Mouse (Mus musculus) limb, embryonic 14.5 days (tissue): ENCODE measurements around the gene Fgfr2. TPM values are rescaled to one million over a fixed set of nuclear protein-coding genes. Genes with fewer than 3 reads are reported as not detected.
"Not testable (repeated sequence)": the region's sequence is repeated elsewhere in the genome, so short reads cannot be mapped to it uniquely, and the experiment has no call there.

Source experiments
- ATAC-seq: fragments of 200-750 bp; cut with Nextera tagmentation; 2 replicates; pipeline ENCODE4 v1.8.0; 2017; ENCODE audit warnings: low read depth, moderate number of reproducible peaks, moderate TSS enrichment; ENCODE audit not compliant: low FRiP score
- DNase-seq: peaks from one replicate; pipeline ENCODE4 v3.0.0-alpha.2; 2015; ENCODE audit warnings: low spot score
- H3K27ac ChIP-seq: fragments of 300-500 bp; sonication (generic); replicated peaks from 2 replicates; pipeline ENCODE4 v1.5.1; 2014; ENCODE audit warnings: low read depth, mild to moderate bottlenecking, low read length, moderate library complexity, mixed read lengths
- H3K27me3 ChIP-seq: fragments of 300-500 bp; sonication (generic); 2 replicates; pipeline ENCODE4 v1.6.1; 2014; ENCODE audit warnings: low read length, mixed read lengths; ENCODE audit not compliant: control insufficient read depth, insufficient read depth
- H3K36me3 ChIP-seq: fragments of 300-500 bp; sonication (generic); 2 replicates; pipeline ENCODE4 v1.6.1; 2014; ENCODE audit warnings: mild to moderate bottlenecking, low read length, moderate library complexity, mixed read lengths; ENCODE audit not compliant: control insufficient read depth, insufficient read depth
- H3K4me1 ChIP-seq: fragments of 300-500 bp; sonication (generic); 2 replicates; pipeline ENCODE4 v1.6.1; 2014; ENCODE audit warnings: antibody characterized with exemption, low read length, mixed read lengths; ENCODE audit not compliant: control insufficient read depth, insufficient read depth
- H3K4me2 ChIP-seq: fragments of 300-500 bp; sonication (generic); replicated peaks from 2 replicates; pipeline ENCODE4 v1.6.1; 2014; ENCODE audit warnings: low read depth, mild to moderate bottlenecking, low read length, moderate library complexity; ENCODE audit not compliant: severe bottlenecking
- H3K4me3 ChIP-seq: fragments of 300-500 bp; sonication (generic); replicated peaks from 2 replicates; pipeline ENCODE4 v1.5.1; 2014; ENCODE audit warnings: low read length
- H3K9ac ChIP-seq: fragments of 300-500 bp; sonication (generic); 2 replicates; pipeline ENCODE4 v1.6.1; 2014; ENCODE audit warnings: mild to moderate bottlenecking, low read depth, low read length, moderate library complexity; ENCODE audit not compliant: severe bottlenecking
- H3K9me3 ChIP-seq: fragments of 300-500 bp; sonication (generic); 2 replicates; pipeline ENCODE4 v1.6.1; 2016; ENCODE audit warnings: low read length; ENCODE audit not compliant: control insufficient read depth
- POLR2A ChIP-seq: fragments of 200-500 bp; IDR thresholded peaks from 2 replicates; pipeline ENCODE4 v1.8.0; 2012; ENCODE audit warnings: inconsistent platforms, mild to moderate bottlenecking, moderate library complexity, borderline replicate concordance; ENCODE audit not compliant: insufficient read depth, insufficient read length; ENCODE audit errors: extremely low read depth
- WGBS: fragments of 180-500 bp; shearing (Covaris S2); extraction: QIAGEN DNeasy Blood & Tissue Kit; methylation state at CpG from one replicate; pipeline ENCODE4 v1.1.7; 2014; 5-methylcytosine and 5-hydroxymethylcytosine counted together
- polyA plus RNA-seq, 2 experiments: library from polyadenylated mRNA; depleted of rRNA in 1 of 2; stranded (reverse) in 1 of 2; unstranded in 1 of 2; fragments of >200 nt; fragmentation: Nextera tagmentation in 1 of 2; extraction: Ambion mirVana in 1 of 2; gene quantifications; 2 replicates each; pipeline versions ENCODE4 v1.2.1 to v1.2.3; 2012 to 2014

Fgfr2 gene
- polyA plus RNA-seq, 2 experiments: 131 to 133 TPM

- DNase-seq (no peak), ATAC-seq (no peak)
- Histone ChIP-seq H3K4me3 (no peak overlapping the region), H3K4me2 (no peak overlapping the region), H3K27ac (no peak overlapping the region), H3K27me3 (no peaks in the 10 kb centered on the region), H3K36me3 (peaks cover 4% of the 10 kb centered on the region; the same call in 1 of the 2 replicates), H3K9ac (no peak overlapping the region), H3K4me1 (peaks cover 10% of the 10 kb centered on the region), H3K9me3 (no peaks in the 10 kb centered on the region)
- no peak for TF ChIP-seq POLR2A
- 82% methylated on average over 12 of the region's 12 CpGs for WGBS
Measured at GRCm38 (mm10) chr7:133098118-133098793, 24.9 kb downstream of the Fgfr2 start.

- not testable (repeated sequence) for H3K4me3 ChIP-seq, DNase-seq, H3K4me2 ChIP-seq, H3K9ac ChIP-seq, H3K9me3 ChIP-seq, H3K36me3 ChIP-seq, ATAC-seq, H3K27ac ChIP-seq, H3K27me3 ChIP-seq
- WGBS: 86% methylated on average over 7 of the region's 7 CpGs
- H3K4me1 ChIP-seq: peaks cover 11% of the 10 kb centered on the region
Measured at GRCm38 (mm10) chr7:133095610-133096009, 27.5 kb downstream of the Fgfr2 start.

- H3K36me3 ChIP-seq: peaks cover 4% of the 10 kb centered on the region; the same call in 1 of the 2 replicates
- TF ChIP-seq POLR2A: no peak
- no peak overlapping the region for H3K9ac ChIP-seq
- WGBS: 72% methylated on average over 9 of the region's 9 CpGs
- H3K9me3 ChIP-seq: no peaks in the 10 kb centered on the region
- ATAC-seq: no peak
- H3K4me1 ChIP-seq: peaks cover 14% of the 10 kb centered on the region
- DNase-seq: no peak
- H3K4me2 ChIP-seq: no peak overlapping the region
- no peak overlapping the region for H3K27ac ChIP-seq
- no peak overlapping the region for H3K4me3 ChIP-seq
- H3K27me3 ChIP-seq: no peaks in the 10 kb centered on the region
Measured at GRCm38 (mm10) chr7:133094711-133095495, 28.2 kb downstream of the Fgfr2 start.

DNA sequence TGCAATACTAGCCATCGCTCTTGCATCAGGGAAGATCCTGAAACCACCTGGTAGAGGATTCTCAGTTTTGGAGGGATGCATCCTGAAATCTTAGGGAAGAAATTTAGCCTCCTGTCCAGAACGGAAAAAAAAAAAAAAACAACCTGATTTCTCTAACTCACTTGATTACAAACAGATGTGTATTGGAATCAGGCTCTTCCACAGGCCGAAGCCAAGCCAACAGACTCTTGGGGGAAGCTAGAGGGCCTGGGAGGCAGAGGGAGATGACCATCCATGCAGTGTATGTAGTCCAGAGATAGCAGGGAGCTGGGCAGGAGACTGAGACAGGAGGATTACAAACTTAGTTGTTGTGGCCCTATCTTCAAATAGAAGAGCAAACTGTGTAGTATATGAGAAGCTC is 29.0 kb downstream of the Fgfr2 start:
- H3K4me3 ChIP-seq: no peak overlapping the region
- no peaks in the 10 kb centered on the region for H3K27me3 ChIP-seq
- 25% methylated on average over 3 of the region's 3 CpGs for WGBS
- no peak overlapping the region for H3K9ac ChIP-seq
- no peaks in the 10 kb centered on the region for H3K9me3 ChIP-seq
- peaks cover 4% of the 10 kb centered on the region; the same call in 1 of the 2 replicates for H3K36me3 ChIP-seq
- H3K27ac ChIP-seq: no peak overlapping the region
- DNase-seq (no peak), ATAC-seq (peak; percentile 20; the same call in 1 of the 2 replicates)
- H3K4me1 ChIP-seq: peaks cover 17% of the 10 kb centered on the region
- H3K4me2 ChIP-seq: no peak overlapping the region
- TF ChIP-seq POLR2A: no peak

DNA sequence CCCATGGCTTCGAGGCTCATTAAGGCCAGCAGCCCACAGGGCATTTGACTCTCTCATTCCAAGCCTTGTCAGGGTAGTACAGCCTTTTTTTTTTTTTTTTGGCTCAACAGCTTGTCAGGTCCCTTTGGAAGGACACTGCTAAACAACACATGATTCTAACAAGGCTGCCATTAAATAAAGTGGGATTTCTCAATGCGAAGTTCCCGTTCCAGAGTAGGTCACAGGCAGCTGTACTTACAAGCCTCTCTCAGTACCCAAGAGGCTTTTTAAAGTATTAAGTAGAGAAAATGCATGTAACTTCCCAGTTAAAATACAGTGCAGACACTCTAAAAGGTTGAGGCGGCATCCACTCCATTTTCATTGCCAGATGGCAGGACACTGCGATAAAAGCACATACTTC is 29.4 kb downstream of the Fgfr2 start:
- no peak overlapping the region for H3K4me3 ChIP-seq
- peaks cover 19% of the 10 kb centered on the region for H3K4me1 ChIP-seq
- no peaks in the 10 kb centered on the region for H3K9me3 ChIP-seq
- no peaks in the 10 kb centered on the region for H3K27me3 ChIP-seq
- peaks cover 4% of the 10 kb centered on the region; the same call in 1 of the 2 replicates for H3K36me3 ChIP-seq
- TF ChIP-seq POLR2A: no peak
- no peak overlapping the region for H3K4me2 ChIP-seq
- H3K27ac ChIP-seq: no peak overlapping the region; the same call in 1 of the 2 replicates
- no peak overlapping the region for H3K9ac ChIP-seq
- ATAC-seq: peak; percentile 67
- WGBS: 42% methylated on average over 5 of the region's 5 CpGs
- DNase-seq: no peak
